Mouse (Mus musculus): ENCODE results near the gene Kctd12.

Gene Kctd12

DNA sequence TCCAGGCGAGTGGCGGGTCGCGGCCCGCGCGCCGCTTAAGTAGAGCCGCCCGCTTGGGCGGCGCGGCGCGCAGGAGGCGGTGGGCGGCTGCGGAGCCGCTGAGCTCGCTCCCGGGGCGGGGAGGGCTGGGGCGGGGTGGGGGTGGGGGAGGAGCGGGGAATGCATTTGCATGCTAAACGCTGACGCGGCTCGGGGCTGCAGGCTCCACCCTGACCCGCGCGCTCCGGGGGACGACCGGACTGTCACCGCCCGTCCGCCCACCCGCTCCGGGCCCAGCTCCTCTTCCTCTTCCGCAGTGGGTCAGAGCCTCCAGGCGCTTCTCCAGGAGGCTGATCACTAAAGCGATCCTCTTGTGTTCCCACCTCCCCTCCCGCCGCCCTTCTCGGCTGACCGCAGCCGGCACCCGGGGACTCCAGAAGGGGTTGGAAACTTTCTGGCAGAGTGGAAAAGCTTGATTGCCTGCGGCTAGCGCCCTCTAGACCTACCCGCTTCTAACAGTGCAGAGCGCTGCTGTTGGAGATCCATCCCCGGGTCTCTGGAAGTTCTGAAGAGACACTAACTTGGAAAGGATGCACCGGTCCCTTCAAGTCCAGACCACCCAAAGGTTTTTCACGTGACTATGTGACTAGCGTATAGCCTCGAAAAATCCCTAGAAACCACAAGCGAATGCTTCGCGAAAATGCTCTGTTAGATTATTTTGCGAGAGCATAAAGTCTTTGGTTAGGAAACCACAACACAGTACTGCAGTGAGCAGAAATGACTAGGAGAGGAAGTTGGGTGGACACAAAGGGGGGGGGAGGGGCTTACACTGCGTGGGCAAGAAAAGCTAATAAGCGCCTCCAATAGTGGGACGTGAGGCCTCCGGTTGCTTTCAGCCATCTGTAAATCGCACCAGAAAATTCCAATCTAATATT lies at the start of gene Kctd12:
TSS of gene Kctd12 (minus strand) at position 11 of the 914 bp plus-strand sequence.
- peak; percentile 83 to 85 for DNase-seq

GRCm38 (mm10) chr14:103029203-103029602 lies 46.8 kb upstream of the Kctd12 start:
- no peak for DNase-seq

GRCm38 (mm10) chr14:103020046-103020445 lies 37.6 kb upstream of the Kctd12 start:
- DNase-seq = no peak

- DNase-seq = no peak
Observed at GRCm38 (mm10) chr14:103017009-103017408, 34.6 kb upstream of the Kctd12 start.

DNA sequence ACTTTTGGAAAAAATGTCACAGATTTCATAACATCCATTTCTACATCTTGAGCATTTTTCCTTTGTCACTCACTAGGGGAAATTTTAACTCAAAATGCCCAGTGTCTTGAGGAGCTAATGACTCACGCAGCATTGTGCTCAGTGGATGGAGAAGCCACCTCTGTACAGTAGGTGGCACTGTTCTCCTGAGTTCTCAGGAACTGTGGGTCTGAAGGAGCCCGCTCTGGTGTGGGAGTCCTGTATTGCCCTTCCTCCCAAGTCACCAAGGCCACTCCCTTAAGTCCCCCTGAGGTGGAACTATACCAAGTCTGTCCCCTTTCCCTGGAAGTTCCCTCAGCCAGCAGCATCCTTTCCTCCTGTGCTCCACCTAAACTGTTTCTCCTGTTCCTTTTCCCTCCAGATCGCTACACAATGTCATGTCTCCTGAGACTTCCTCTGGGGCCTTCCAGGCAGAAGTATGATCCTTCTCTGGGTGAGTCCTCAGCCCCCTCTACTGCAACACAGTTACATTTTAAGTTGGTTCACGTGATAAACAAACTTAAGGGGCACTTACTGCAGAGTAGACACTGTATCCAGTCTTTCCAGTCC lies 30.2 kb upstream of the Kctd12 start:
- peak; percentile 72 to 75 for DNase-seq

DNA sequence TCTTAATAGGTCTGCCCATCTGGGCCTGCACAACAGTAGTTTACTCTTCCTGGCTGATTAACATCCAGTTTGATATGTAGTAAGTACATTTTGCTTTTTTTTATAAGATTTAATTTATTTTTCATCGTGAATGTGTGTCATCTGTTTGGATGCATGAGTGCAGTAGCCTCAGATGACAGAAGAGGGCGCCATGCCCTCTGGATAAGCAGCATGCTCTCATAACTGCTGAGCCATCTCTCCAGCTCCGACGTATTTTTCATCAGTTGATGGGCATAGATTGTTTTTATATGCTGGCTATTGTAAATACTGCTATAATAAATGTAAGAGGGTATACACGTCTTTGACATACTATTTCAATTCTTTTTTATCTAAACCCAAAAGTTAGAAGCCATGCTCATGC lies 29.3 kb upstream of the Kctd12 start:
- DNase-seq = peak; percentile 68 to 70

DNA sequence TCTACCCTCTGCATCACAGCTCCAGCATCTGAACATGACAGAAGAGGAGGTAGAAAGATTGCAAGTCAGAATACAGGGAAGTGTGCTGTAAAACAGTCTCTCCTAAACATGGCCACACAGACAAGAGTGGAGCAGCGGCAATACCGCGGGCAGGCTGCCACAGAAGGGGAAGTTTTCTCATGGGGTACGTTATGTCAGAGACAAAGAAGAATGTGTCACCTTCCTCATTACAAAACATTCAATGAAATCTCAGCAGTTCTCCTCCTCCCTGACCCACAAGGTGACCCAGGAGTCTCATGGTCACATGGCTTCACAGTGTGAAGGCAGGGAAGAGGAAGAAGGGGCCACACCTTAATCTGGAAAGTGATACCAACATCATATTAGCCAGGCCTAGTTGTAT lies 25.3 kb upstream of the Kctd12 start:
- no peak for DNase-seq

GRCm38 (mm10) chr14:102994662-102995561 lies 12.5 kb upstream of the Kctd12 start:
- DNase-seq = peak; percentile 78 to 82

DNA sequence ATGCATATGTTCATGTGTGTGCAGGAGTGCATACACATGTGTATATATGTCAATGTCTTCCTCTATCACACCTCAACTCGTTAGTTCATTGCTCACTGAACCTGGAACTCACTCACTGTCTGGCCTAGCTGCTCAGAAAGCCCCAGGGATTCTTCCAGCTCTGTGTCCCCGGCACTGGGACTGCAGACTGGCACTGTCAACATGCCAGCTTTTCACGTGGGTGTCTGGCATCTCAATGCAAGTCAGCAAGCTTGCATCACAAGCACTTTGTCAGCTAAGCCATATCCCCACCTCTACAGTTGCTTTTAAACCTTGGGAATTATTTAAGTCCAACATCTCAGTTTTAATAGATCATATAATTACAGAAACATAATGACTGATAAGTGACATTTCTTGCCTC lies 8.3 kb upstream of the Kctd12 start:
- DNase-seq = no peak

- no peak for DNase-seq
Observed at GRCm38 (mm10) chr14:102989866-102990265, 7.4 kb upstream of the Kctd12 start.

- DNase-seq = no peak
Observed at GRCm38 (mm10) chr14:102989254-102989653, 6.8 kb upstream of the Kctd12 start.

DNA sequence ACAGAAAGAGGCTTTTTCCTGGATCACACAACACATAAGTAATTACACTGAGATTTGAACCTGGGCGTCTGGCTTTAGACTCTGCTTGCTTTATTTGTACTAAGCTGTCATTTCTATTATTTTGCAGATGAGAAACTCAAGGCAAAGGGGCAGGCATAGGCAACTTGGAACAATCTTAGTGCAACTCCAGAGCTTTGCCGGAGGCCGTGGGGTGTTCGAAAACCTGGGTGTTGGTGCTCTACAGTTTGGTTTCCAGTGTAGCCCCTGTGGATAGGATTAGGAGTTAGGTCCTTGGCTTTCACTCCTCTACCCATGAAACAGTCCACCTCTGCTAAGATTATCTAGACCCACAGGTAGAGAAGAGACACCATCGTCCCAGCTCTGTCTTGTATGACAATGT lies 5.2 kb upstream of the Kctd12 start:
- DNase-seq = no peak

GRCm38 (mm10) chr14:102983686-102984085 lies 1.2 kb upstream of the Kctd12 start:
- DNase-seq = no peak

DNA sequence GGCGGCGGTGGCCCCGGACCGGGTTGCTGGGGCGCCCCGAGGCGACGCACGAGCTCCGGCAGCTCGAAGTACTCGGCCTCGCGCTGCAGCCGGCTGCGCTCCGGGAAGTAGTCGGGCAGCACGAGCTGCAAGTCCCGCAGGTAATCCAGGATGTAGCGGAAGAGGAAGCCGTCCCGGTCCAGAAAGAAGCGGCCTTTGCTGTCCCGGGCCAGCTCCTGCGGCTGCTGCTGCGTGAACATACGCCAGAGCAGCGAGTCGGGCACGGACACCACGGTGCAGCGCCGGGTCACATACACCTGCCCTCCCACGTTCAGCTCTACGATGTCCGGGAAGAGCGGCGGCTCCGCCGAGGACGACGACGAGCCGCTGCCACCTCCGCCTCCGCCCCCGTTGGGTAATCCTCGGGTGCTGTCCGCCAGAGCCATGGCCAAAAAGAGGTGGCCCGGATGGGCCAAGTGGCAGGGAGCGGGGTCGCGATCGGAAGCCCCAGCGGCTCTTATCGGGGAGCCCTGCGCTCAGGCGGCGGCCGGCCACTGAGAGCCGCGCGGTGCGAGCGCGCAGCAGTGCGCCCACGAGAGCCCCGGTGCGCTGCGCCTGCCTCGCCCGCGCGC lies 316 bp downstream of the Kctd12 start:
- peak; percentile 81 to 86 for DNase-seq

DNA sequence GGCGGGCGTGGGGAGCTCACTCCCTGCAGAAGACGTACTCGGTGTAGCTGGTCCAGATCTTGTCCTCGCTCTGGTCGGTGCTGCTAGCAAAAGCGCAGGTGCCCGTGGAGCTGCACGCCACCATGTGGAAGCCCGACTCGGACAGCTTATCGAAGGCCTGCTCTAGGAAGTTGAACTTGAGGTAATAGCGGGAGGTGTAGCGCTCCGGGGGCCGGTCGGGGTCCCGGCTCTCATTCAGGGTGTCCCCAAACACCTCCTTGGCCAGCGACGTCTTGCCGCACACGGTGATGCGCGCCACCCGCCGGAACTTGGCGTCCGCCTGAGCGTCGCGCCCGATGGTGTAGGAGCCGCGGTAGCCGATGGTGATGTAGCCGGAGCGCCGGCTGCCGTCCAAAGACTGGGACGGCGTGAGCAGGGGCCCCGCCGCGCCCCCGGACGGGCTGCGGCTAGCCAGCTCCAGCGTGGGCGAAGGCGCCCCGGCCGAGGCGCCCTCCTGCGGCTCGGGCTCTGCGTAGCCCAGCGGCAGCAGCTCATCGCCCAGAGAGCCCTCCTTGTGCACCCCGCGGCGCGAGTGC lies 909 bp downstream of the Kctd12 start:
- peak; percentile 76 to 79 for DNase-seq

DNA sequence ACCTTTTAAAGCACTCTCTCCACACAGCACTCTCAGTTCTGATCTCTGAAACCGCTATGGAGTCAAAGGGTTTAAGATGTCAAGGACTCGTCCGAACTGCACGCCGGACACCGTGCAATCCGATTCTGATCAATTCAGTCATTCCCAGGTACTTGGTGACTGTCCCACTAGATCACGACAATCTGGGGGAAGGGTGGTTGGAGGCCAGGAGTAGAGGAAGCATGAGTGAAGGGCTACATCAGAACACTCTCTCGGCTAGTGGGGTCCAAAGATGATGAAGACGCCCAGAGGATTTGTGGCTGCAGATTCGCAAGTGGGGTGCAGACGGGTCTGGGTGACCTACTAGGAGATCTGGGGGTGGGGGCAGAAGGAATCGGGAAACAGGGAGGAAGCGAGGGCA lies 1.5 kb downstream of the Kctd12 start:
- no peak for DNase-seq

DNA sequence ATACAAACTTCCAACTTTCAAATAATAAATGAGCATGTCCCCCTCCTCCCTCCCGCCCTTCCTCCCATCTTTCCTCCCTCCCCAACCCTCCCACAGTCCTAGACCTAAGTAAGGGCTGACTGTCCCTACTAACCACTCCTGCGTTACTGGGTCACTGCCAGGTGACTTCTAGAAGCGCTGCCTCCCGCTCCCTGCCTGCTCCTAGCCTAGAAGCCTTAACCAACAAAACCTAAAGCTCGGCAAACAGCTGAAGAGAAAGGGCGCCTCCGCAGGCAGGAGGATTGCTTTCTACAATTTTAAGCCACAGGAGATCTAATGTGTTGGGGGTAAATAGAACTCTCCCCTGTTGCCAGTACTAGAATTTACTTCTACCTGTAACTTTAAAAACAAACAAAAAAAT lies 2.0 kb downstream of the Kctd12 start:
- peak; percentile 63 to 68 for DNase-seq

GRCm38 (mm10) chr14:102979831-102980230 lies 2.6 kb downstream of the Kctd12 start:
- peak; percentile 50 to 59 for DNase-seq

- peak; percentile 57 to 64 for DNase-seq
Observed at GRCm38 (mm10) chr14:102975865-102976264, 6.6 kb downstream of the Kctd12 start.

DNA sequence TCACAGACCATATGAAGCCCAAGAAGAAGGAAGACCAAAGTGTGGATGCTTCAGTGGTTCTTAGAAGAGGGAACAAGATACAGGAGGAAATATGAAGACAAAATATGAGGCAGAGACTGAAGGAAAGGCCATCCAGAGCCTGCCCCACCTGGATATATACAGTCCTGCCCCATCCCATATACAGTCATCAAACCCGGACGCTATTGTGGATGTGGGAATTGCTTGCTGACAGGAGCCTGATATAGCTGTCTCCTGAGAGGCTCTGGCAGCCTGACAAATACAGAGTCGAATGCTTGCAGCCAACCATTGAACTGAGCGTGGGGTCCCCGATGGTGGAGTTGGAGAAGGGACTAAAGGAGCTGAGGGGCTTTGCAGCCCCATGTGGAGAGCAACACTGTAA lies 13.6 kb downstream of the Kctd12 start:
- no peak for DNase-seq

- DNase-seq = no peak
Observed at GRCm38 (mm10) chr14:102966241-102966640, 16.2 kb downstream of the Kctd12 start.

GRCm38 (mm10) chr14:102965841-102966240 lies 16.6 kb downstream of the Kctd12 start:
- no peak for DNase-seq
